Mouse (Mus musculus): ENCODE data around the gene Dusp12. TPM values are rescaled to one million over a fixed set of nuclear protein-coding genes. Genes with fewer than 3 reads are reported as not detected.

Gene Dusp12
- total RNA-seq, 1 experiment from 2014 or later, result 11.9 TPM

DNA sequence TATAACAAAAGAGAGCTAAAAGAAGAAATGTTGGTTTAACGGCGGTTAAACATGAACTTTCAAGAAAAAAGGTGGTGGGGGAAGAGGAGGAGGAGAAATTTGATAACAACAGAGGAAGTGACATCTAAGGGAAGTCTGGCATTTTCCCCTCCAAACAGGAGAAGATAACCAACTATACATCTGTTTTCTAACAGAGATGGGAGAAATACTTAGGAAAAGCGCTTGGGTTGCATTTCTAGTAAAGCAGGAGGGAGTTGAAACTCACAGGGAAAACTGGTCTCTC lies 23.0 kb downstream of the Dusp12 start:
- DNase-seq, result no peak

DNA sequence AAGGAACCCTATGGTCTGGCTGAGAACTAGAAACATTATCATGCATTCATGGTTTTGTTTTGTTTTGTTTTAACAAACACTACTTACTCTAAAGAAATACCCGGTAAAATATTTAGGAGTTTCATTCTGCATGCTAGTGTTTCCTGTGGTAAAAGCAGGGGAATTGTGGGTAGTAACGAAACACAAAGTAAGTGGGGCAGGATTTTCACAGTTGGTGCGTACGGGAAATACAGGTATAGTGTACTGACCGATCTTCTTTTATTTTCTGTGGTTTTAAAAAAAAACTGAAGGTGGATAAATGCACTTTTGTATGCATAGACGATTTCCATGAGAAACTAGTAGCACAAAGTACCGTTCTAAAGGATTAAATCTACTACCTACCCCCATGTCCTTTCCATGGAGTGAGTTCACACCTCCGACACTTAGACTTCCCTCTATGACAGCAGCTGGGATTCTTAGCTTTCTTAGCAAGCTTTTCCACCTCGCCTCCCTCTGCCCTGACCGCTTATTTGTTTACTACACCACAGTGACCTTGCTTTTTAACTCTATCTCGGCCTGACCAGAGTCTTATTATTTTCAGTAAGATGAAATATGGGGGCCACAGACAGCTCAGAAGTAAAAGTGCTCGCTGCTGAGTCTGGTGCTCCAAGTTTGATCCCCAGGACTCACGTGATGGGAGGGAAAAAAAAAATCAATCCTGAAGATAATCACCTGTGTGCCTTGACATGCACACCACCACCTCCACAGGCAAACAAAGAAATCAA lies 23.5 kb downstream of the Dusp12 start:
- no peak for DNase-seq

DNA sequence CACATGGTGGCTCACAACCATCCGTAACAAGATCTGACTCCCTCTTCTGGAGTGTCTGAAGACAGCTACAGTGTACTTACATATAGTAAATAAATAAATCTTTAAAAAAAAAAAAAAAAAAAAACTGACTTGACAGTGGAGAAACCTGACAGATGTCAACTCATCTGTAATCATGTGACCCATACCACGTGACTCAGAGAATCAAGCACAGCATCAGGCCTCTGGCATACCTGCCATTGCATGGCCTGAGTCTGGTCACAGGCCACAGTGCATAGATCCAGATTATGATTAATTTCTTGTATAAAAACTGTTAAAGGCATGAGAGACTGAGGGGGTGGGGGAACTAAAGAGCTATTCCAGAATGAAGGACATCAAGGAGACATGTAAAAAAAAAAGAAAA lies 26.5 kb downstream of the Dusp12 start:
- DNase-seq, result no peak

DNA sequence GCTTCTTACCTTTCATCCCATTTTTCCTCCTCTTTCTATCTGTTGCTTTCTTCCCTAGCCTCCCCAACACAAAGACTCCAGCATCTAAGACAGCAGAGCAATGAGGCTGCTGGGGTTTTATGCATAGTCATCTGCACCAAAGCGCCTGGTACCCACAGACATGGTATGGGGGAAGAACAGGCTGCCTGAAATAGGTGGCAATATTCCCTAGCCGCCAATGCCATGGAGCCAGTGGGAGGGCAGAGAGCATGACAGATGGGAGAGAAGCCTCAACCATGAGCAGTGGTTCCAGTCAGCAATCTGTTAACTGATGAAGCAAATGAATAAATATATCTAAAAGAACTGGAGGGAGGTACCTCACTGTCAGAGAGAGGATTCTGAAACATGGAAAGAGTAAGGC lies 28.0 kb downstream of the Dusp12 start:
- DNase-seq, result no peak

DNA sequence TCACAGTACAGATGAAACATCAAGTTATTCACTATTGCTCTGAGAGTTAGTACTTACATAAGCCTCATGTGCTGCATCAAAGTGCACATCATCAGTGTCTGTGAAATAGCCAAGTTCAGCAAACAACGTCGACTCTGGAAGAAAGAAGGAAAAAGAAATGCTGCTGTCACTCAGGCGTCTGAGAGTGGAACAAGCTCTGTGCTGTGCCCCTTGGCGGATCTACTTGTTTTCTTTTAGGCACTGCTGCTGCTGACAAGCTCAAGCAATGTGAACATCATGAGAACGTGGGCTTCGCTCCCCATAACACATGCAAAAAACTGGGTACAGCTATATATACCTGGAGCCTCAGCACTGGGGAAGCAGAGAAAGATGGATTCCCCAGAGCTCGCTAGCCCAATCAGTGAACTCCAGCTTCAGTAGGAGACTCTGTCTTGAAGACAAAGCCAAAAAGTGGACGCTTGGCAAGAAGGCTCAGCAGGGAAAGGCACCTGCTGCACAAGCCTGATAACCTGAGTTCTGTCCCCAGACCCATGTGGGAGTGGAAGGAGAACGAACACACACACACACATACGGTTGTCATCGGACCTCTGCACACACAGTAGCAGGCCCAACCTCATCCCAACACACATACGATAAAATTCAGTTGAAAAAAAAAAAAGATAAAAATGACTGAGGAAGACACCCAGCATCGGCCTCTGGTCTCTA lies 30.1 kb downstream of the Dusp12 start:
- DNase-seq, result no peak

DNA sequence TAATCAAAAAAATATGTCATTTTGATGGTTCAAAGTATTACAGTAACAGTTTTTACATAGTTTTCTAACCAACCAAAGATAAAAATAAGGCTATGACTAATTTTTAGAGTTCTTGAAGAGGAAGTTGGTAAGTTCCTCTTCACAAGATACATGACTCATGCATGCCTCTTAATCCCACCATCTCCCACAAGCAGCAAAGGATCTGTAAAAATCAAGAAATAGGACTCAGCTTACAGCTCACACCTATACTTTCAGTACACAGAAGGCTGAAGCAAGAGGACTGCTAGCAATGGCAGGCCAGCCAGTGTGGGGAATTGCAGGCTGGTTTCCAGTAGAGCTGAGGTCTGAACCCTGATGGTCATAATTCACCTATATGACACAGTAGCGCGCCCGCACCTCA lies 31.7 kb downstream of the Dusp12 start:
- no peak for DNase-seq

DNA sequence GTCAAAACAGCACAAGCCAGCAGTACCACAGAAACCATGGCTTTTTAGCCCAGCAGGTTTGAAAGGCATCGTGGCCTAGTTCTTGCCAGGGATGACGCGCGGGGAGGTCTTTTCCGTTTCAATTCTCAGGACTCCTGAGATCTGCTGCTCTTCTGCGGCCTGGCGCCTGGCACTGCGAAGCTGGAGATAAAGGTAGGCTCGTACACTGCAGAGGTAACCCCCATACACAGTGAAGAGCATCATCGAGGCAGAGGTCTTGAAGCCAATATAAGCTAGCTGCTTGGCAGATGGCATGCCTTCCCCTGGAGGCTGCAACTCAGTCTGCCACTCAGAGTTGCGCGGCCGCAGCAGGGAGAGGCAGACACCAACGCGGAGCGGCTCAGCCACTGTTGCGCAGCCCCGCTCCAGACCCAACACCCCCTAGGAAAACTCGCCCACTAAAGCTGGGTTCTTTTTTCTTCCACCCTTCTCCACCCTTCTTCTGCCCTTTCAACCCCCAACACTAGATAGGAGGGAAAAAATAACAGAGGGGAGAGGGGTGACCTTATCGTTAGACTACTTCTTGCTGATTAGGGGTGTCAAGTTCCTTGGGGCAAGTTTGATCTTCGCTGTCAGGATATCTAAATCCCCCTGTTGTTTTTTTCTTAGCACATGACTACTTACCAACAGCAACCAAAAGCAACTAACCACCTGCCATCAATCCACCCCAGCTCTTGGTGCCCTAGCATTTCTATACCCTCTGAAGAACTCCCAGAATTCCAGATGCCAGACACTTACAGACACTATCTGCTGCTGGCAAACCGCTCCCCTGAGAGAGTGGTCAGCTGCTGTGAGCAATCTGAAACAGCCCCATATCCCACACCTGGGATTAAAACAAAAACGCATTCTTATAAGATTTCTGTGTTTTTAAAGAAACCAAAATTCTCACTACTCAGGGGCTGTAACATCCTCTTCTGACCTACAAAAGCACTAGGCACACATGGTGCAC lies 34.4 kb downstream of the Dusp12 start:
- no peak for DNase-seq

DNA sequence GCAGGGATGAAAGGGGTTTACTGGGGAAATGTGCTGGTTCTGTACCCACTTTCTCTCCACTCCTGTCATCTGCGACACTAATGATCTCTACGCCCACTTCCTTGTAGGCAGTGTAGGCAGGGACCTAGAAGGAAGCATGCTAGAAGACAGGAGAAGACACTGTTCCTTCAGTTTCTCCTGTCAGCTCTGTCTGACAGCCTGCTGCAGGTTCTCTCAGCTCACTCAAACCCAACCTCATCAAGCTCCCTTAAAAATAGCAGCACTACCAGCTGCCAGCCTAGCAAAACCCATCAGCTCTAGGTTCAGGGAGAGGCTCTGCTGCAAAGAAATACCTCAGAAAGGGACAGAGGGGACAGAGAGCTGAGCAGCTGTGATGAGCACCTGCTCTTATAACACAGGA lies 35.3 kb downstream of the Dusp12 start:
- DNase-seq, result no peak

DNA sequence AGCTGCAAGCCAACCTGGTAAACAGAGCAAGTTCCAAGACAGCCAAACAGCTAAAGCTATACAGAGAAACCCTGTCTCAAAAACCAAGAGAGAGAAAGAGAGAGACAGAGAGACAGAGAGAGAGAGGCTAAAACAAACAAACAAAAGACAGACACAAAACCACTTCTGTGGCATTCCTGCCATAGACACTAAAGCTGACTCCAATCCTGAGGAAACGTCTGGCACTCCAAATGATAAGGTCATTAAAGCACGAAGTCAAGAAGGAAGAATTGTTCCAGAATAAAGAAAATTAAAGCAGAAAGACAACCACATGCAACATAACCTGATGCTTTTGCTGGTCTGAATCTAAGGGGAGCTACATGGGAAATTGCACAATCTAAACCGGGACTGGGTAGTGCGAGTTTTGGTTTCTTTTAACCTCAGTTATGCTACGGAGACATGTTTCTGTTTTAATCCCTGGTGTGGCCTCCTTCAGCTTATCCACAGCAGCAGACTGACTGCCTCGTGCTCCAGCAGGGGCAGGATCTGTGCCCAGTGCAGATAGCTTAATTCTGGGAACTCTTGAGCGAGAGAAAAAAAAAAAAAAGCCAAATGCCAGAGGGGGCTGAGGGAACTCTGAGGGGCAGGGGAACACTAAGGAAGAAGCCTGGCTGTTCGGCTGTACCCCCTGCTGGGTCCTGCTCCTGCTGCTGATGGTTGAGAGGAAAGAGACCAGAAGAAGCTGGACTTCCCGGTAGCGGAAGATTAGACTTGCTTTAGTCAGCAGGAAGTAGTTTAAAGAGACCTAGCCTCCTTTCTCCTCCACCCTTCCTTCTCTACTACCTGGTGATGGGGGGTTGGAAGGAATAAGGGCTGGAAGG lies 39.7 kb downstream of the Dusp12 start:
- no peak for DNase-seq

DNA sequence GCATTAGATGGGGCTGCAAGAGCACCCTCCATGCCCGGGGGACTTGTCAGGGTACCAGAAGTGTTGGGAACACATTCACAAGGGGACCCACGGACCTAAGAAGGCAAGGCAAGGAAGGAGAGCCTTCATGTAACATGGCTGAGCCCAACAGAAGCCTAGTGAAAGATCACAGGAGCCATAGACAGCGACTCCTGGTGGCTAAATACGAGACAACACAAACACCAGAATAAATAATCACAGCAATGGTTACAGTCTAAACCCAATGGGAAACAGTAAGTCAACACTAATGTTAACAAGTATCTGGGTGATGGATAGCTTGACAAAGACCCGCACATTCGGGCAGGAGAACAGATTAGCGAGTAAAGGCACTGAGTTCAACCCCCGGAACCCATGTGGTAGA lies 41.0 kb downstream of the Dusp12 start:
- peak; percentile 22 for DNase-seq

DNA sequence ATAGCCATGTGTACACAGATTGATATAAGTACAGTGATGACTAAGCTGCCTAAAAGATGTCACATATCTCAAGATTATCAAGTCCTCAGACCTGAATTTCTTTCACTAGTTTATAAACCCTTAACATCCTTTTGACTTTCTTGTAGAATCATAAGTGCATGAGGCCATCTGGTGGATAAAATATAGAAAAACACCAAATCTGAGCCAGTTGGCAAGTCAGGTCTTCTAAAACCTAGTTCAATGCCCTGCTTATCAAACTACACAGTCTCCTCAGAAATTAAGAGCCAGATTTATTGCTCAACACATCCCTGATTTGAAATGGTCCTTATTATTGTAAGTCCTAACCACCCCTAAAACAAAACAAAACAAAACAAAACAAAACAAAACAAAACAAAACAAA lies 45.7 kb downstream of the Dusp12 start:
- DNase-seq, result no peak

DNA sequence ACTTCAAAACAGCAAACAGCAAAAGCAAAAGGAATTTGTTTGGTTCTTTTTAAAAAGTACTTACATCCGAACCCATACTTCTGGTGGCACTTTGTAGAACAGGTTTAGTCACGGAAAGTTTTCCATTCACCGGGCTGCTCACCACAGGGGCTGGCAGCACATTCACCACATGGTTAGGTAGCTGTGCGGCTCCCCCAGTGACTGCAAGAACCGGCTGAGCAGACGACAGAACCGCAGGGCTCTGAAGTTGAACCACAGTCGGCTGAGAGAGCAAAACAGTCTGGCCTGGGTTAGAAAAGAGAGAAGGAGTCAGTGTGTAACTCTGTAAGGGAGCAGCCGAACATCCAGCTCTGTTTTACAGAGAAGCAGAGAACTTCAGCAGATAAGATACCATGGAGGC lies 50.6 kb downstream of the Dusp12 start:
- no peak for DNase-seq

DNA sequence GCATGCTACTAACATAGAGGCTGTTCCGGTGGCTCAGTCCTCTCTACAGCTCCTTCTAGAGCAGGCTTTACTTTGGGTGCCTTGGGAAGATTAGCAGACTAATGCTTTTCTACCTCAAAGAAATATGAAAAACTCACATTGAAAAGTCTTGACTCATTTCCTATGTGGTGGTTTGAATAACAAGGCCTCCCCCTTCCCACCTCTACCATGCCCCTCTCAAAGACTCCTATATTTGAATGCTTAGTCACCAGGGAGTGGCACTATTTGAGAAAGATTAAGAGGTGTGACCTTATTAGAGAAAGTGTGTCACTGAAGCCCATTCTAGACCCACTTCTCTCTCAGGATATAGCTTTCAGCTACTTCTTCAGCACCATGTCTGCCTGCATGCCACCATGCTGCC lies 55.6 kb downstream of the Dusp12 start:
- DNase-seq, result no peak

DNA sequence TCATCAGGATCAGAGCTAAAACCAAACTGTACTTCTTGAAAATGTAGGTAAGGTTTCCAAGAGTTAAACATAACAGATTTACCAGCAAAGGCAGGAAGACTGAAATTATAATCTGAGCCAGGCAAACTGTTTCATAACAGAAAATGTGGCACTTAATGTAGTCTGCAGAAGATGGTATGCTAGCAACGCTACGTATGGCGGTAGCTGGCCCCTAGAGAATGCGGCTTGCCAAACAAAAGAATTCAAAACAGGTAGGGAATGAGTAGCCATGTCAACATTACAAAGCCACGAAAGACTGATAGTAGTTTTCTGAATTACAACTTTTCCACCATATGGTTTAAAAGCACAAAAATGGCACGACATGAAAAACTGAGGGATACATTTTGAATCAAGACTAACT lies 56.0 kb downstream of the Dusp12 start:
- DNase-seq, result no peak

Other genes starting within 250 kb of the Dusp12 start
- 9.0 and 10.1 TPM in 2 replicates for gene Olfml2b, start 241.0 kb downstream of the Dusp12 start, total RNA-seq (2021)
- gene Atf6, start 17.8 kb downstream of the Dusp12 start, total RNA-seq (2021), result 31.5 and 33.0 TPM in 2 replicates
- 0.44 and 0.64 TPM in 2 replicates for gene Gm26620, start 475 bp downstream of the Dusp12 start, total RNA-seq (2021)
- gene Fcrlb, start 27.4 kb upstream of the Dusp12 start, total RNA-seq (2021), result not detected in 2 replicates
- 2.0 and 7.7 TPM in 2 replicates for gene Fcrla, start 42.0 kb upstream of the Dusp12 start, total RNA-seq (2021)
- gene Fcgr2b, start 91.0 kb upstream of the Dusp12 start, total RNA-seq (2021), result 7.9 and 9.2 TPM in 2 replicates
- 0.49 and 0.89 TPM in 2 replicates for gene Fcgr4, start 133.4 kb upstream of the Dusp12 start, total RNA-seq (2021)
- gene Fcgr3, start 179.4 kb upstream of the Dusp12 start, total RNA-seq (2021), result 8.1 and 10.3 TPM in 2 replicates
- 0.71 and 1.9 TPM in 2 replicates for gene Cfap126, start 228.4 kb upstream of the Dusp12 start, total RNA-seq (2021)

Measured in adrenal gland, postnatal 14 days (tissue).